Mouse (Mus musculus) forebrain, embryonic 11.5 days (tissue): ENCODE results near the gene Sumo1. TPM values are rescaled to one million over a fixed set of nuclear protein-coding genes. Genes with fewer than 3 reads are reported as not detected.

Experiments used
- ATAC-seq: fragments of 200-750 bp; cut with Nextera tagmentation; replicated peaks from 2 replicates; pipeline ENCODE4 v1.8.0; 2017; ENCODE audit warnings: moderate TSS enrichment; ENCODE audit not compliant: low FRiP score
- DNase-seq: peaks from one replicate; pipeline ENCODE4 v3.0.0-alpha.2; 2017; ENCODE audit warnings: low spot score
- H3K27ac ChIP-seq: fragments of 300-500 bp; sonication (generic); 2 replicates; pipeline ENCODE4 v1.5.1; 2014; ENCODE audit warnings: low read depth, low read length
- H3K27me3 ChIP-seq: fragments of 300-500 bp; sonication (generic); 2 replicates; pipeline ENCODE4 v1.6.1; 2014; ENCODE audit warnings: mild to moderate bottlenecking, low read length, mixed read lengths; ENCODE audit not compliant: control insufficient read depth, insufficient read depth
- H3K36me3 ChIP-seq: fragments of 300-500 bp; sonication (generic); 2 replicates; pipeline ENCODE4 v1.6.1; 2014; ENCODE audit warnings: mild to moderate bottlenecking, low read length, moderate library complexity, mixed read lengths; ENCODE audit not compliant: control insufficient read depth, insufficient read depth
- H3K4me1 ChIP-seq: fragments of 300-500 bp; sonication (generic); replicated peaks from 2 replicates; pipeline ENCODE4 v1.6.1; 2014; ENCODE audit warnings: low read length, mixed read lengths; ENCODE audit not compliant: control insufficient read depth, insufficient read depth
- H3K4me2 ChIP-seq: fragments of 300-500 bp; sonication (generic); 2 replicates; pipeline ENCODE4 v1.6.1; 2014; ENCODE audit warnings: low read depth, mild to moderate bottlenecking, low read length, moderate library complexity, mixed read lengths; ENCODE audit not compliant: severe bottlenecking
- H3K4me3 ChIP-seq: fragments of 300-500 bp; sonication (generic); 2 replicates; pipeline ENCODE4 v1.5.1; 2014; ENCODE audit warnings: low read depth, low read length
- H3K9ac ChIP-seq: fragments of 300-500 bp; sonication (generic); 2 replicates; pipeline ENCODE4 v1.6.1; 2014; ENCODE audit warnings: low read length
- H3K9me3 ChIP-seq: fragments of 300-500 bp; sonication (generic); 2 replicates; pipeline ENCODE4 v1.6.1; 2016; ENCODE audit warnings: low read length, mixed read lengths; ENCODE audit not compliant: control insufficient read depth
- whole genome bisulfite sequencing: fragments of 180-500 bp; shearing (Covaris S2); extraction: QIAGEN DNeasy Blood & Tissue Kit; methylation state at CpG from one replicate; pipeline ENCODE4 v1.1.7; 2014; 5-methylcytosine and 5-hydroxymethylcytosine counted together
- polyA plus RNA-seq: library from polyadenylated mRNA; unstranded; fragments of >200 nt; fragmentation: Nextera tagmentation; extraction: Ambion mirVana; gene quantifications from 2 replicates; pipeline ENCODE4 v1.2.1, GENCODE M21; 2014

The Sumo1 gene
- polyA plus RNA-seq, 1 experiment from 2014 or later, result 560 TPM

GRCm38 (mm10) chr1:59542231-59542630 lies 128.4 kb downstream of the Sumo1 start:
- no peak for ATAC-seq
- no peak for DNase-seq
- no peaks in the 10 kb centered on the region for H3K27me3 ChIP-seq

GRCm38 (mm10) chr1:59541271-59542020 lies 129.2 kb downstream of the Sumo1 start:
- Histone ChIP-seq H3K27ac (no peak overlapping the region), H3K27me3 (no peaks in the 10 kb centered on the region), H3K4me1 (peaks cover 2% of the 10 kb centered on the region; the same call in 1 of the 2 replicates), H3K9me3 (no peaks in the 10 kb centered on the region), H3K36me3 (no peaks in the 10 kb centered on the region), H3K4me2 (no peak overlapping the region), H3K9ac (no peak overlapping the region), H3K4me3 (no peak overlapping the region)
- no peak for ATAC-seq
- no peak for DNase-seq
- 78% methylated on average over 16 of the region's 16 CpGs for WGBS

More at GRCm38 (mm10) chr1:59542231-59542630, 128.4 kb downstream of the Sumo1 start:
- Histone ChIP-seq H3K4me1 (no peaks in the 10 kb centered on the region), H3K36me3 (no peaks in the 10 kb centered on the region), H3K9ac (no peak overlapping the region), H3K9me3 (no peaks in the 10 kb centered on the region), H3K27ac (no peak overlapping the region), H3K4me3 (no peak overlapping the region), H3K4me2 (no peak overlapping the region)
- 76% methylated on average over 6 of the region's 6 CpGs for WGBS

GRCm38 (mm10) chr1:59540537-59541148 lies 130.0 kb downstream of the Sumo1 start:
- Histone ChIP-seq H3K4me2 (no peak overlapping the region), H3K4me3 (no peak overlapping the region), H3K9ac (no peak overlapping the region), H3K36me3 (no peaks in the 10 kb centered on the region), H3K4me1 (peaks cover 5% of the 10 kb centered on the region; the same call in 1 of the 2 replicates), H3K27me3 (no peaks in the 10 kb centered on the region), H3K9me3 (no peaks in the 10 kb centered on the region), H3K27ac (no peak overlapping the region)
- 58% methylated on average over 19 of the region's 19 CpGs for WGBS
- no peak for DNase-seq
- no peak; the same call in 1 of the 2 replicates for ATAC-seq

GRCm38 (mm10) chr1:59538381-59538780 lies 132.3 kb downstream of the Sumo1 start:
- Histone ChIP-seq H3K27me3 (no peaks in the 10 kb centered on the region), H3K27ac (no peak overlapping the region), H3K36me3 (no peaks in the 10 kb centered on the region), H3K9ac (no peak overlapping the region), H3K4me3 (no peak overlapping the region), H3K4me2 (no peak overlapping the region), H3K4me1 (peaks cover 12% of the 10 kb centered on the region), H3K9me3 (no peaks in the 10 kb centered on the region)
- DNase-seq (no peak), ATAC-seq (no peak)
- WGBS, result 84% methylated on average over 5 of the region's 5 CpGs

Other genes with a start within 250 kb of the Sumo1 start
- gene Fzd7, start 188.4 kb downstream of the Sumo1 start, polyA plus RNA-seq, result 12.7 and 15.4 TPM in 2 replicates
- gene Gm973, start 154.6 kb downstream of the Sumo1 start, polyA plus RNA-seq, result 0.85 and 0.99 TPM in 2 replicates
- 283 and 311 TPM in 2 replicates for gene Nop58, start 14.1 kb upstream of the Sumo1 start, polyA plus RNA-seq
- 11.7 and 12.3 TPM in 2 replicates for gene Bmpr2, start 92.6 kb upstream of the Sumo1 start, polyA plus RNA-seq
- gene Fam117b, start 242.2 kb upstream of the Sumo1 start, polyA plus RNA-seq, result 17.2 and 17.6 TPM in 2 replicates